Mouse (Mus musculus): ENCODE data around the gene Idi1. TPM values are rescaled to one million over a fixed set of nuclear protein-coding genes. Genes with fewer than 3 reads are reported as not detected.
A peak's percentile ranks its signal among the peaks of the same experiment; 100 is the strongest.
"Not testable (repeated sequence)": the region's sequence is repeated elsewhere in the genome, so short reads cannot be mapped to it uniquely, and the experiment has no call there.

Gene Idi1
- 1 to 10 TPM; 5.7 to 6.5 TPM for total RNA-seq (2021)
- long read RNA-seq, experiment 1, transcript Idi1-201 (5 exons, 3,027 nt), result major isoform, 13 of 14 reads
- long read RNA-seq, experiment 1, partial matches to known transcripts, result 0 of 14 reads
- long read RNA-seq, experiment 1, other reads (novel, unspliced or antisense), result 1 of 14 reads
- long read RNA-seq, experiment 2, transcript Idi1-201 (5 exons, 3,027 nt), result major isoform, 13 of 14 reads
- long read RNA-seq, experiment 2, partial matches to known transcripts, result 0 of 14 reads
- long read RNA-seq, experiment 2, other reads (novel, unspliced or antisense), result 0 of 14 reads

GRCm38 (mm10) chr13:8885445-8886184 is at the start of gene Idi1:
Gene Idi1 (plus strand): TSS chr13:8885501.
- peak; percentile 93 to 95 for DNase-seq
- intact Hi-C loops (cut with DNase I), result loop anchor here (10.0 kb wide), 2 partner anchors 109 to 209 kb away; partner anchors contain the start of genes Gtpbp4 and Larp4b

GRCm38 (mm10) chr13:8838394-8838793 is 46.9 kb upstream of the Idi1 start:
- intact Hi-C loops (cut with DNase I), result loop anchor here (5.0 kb wide), 1 partner anchor 34 kb away; the partner anchor contains the start of gene Wdr37
- DNase-seq, result no peak

GRCm38 (mm10) chr13:8839111-8839510 is 46.2 kb upstream of the Idi1 start:
- no peak for DNase-seq
- intact Hi-C loops (cut with DNase I), result loop anchor here (5.0 kb wide), 1 partner anchor 33 kb away; the partner anchor contains the start of gene Wdr37

- DNase-seq, result peak; percentile 28 to 31
- intact Hi-C loops (cut with DNase I), result loop anchor here (5.0 kb wide), 2 partner anchors 32 to 42 kb away; partner anchors contain the start of gene Wdr37
Observed at GRCm38 (mm10) chr13:8839937-8840336, 45.4 kb upstream of the Idi1 start.

- DNase-seq, result no peak
- intact Hi-C loops (cut with DNase I), result loop anchor here (5.0 kb wide), 1 partner anchor 41 kb away; no protein-coding TSS in a partner anchor
Observed at GRCm38 (mm10) chr13:8840941-8841340, 44.4 kb upstream of the Idi1 start.

DNA sequence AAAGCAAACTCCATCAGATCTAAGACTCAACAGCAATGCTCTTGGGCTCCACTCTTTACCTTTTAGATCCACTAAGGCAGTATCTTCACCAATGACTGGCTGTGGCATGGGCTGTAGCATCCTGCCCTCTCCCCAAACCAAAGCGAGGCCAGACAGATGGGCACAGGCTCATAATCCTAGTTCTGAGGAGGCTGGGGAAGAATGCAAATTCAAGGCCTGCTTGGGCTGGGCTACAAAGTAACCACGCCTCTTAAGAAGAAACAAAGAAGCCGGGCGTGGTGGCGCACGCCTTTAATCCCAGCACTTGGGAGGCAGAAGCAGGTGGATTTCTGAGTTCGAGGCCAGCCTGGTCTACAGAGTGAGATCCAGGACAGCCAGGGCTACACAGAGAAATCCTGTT is 43.5 kb upstream of the Idi1 start:
- DNase-seq, result not testable (repeated sequence)
- intact Hi-C loops (cut with DNase I), result loop anchor here (5.0 kb wide), 1 partner anchor 40 kb away; no protein-coding TSS in a partner anchor

DNA sequence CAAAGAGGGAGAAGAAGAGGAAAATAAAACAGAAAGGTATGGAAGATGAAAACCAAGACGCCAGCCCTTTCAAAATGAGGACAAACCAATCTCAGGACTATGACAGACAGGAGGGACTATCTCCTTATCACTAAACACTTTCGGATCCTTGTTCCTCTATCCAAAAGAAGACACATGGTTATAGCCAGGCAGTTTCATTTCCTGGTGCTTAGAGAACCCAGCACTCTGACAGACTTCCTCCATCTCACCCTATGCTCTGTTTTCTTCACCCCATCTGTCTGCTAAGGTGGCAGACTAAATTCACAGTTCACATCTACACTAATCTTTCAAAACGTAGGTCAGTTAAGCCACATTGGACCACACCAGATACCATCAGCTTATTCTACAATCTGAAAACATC is 43.0 kb upstream of the Idi1 start:
- no peak for DNase-seq
- intact Hi-C loops (cut with DNase I), result loop anchor here (5.0 kb wide), 1 partner anchor 40 kb away; no protein-coding TSS in a partner anchor

- peak in 1 of 2 experiments; percentile 39 for DNase-seq
- intact Hi-C loops (cut with DNase I), result no loop called here
Observed at GRCm38 (mm10) chr13:8847702-8848101, 37.6 kb upstream of the Idi1 start.

- intact Hi-C loops (cut with DNase I), result no loop called here
- no peak for DNase-seq
Observed at GRCm38 (mm10) chr13:8849311-8849710, 36.0 kb upstream of the Idi1 start.

DNA sequence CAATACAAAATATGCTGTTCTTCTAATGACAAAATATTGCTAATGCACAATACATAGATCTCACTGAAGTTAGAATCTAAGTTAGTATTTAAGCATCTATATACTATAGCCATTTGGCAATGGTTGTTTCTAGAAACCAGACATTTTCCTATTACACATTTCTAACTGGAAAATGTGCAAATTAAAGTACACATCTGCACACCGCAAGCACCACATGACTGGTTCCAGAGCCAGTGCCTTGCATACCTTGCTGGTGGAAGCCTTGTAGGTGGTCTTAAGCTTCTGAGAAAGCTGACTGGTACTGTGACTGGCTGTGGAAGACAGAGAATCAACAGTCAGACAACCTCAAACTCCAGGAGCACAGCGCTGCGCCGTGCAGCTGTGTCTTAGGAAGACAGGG is 31.9 kb upstream of the Idi1 start:
- intact Hi-C loops (cut with DNase I), result no loop called here
- DNase-seq, result no peak

- DNase-seq, result no peak
- intact Hi-C loops (cut with DNase I), result no loop called here
Observed at GRCm38 (mm10) chr13:8854769-8855168, 30.5 kb upstream of the Idi1 start.

GRCm38 (mm10) chr13:8858453-8858852 is 26.8 kb upstream of the Idi1 start:
- intact Hi-C loops (cut with DNase I), result no loop called here
- no peak for DNase-seq

DNA sequence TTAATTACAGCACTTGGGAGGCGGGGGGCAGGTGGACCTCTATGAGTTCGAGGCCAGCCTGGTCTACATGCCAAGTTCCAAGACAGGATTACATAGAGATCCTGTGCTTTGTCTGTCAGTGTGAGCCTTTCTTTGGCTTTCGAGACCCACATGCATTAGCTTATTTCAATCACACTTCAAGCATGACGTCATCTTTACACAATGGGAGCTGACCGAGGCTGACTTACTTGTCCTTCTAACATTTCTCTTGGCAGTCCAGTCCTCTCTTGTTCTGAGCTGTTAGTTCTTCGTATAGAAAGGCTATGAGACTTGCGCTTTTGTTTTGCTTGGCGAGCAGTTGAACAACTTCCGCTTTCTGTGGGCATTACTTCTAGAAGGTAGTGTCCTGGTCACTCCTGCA is 24.4 kb upstream of the Idi1 start:
- DNase-seq, result no peak
- intact Hi-C loops (cut with DNase I), result no loop called here

DNA sequence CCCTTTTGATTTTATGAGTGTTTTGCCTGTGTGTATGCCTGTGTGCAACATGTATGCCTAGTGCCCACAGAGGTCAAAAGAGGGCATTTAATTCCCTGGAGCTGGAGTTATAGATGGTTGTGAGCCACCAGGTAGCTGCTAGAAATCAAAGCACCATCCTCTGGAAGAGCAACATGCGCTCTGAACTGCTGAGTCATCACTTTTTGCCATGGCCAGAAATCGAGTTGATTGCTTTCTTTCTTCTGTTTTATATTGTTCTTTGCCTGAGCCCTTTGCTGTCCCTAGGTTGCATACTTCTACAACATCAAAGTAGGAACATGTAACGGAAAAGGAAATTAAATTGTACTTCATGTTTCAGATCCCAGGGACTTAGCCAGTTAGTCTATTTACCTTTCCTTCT is 20.3 kb upstream of the Idi1 start:
- no peak for DNase-seq
- intact Hi-C loops (cut with DNase I), result no loop called here

DNA sequence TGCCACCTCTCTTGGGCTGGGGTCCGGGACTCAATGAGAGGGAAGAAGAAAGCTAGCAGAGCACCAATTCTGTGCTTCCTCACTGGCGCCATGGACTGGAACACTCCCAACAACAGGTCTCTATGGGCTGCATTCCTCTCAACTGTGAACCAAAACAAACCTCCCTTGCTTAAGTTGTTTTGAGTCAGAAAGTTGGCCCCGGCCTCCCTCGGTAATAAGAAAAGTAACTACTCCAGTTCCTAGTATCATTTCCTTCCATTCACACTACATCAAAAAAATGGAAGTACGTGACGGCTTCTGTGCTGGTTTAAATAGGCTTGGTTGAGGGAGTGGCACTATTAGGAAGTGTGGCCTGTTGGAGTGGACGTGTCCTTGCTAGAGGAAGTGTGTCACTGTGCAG is 18.7 kb upstream of the Idi1 start:
- intact Hi-C loops (cut with DNase I), result no loop called here
- peak; percentile 20 to 23 for DNase-seq

- DNase-seq, result no peak
- intact Hi-C loops (cut with DNase I), result loop anchor here (5.0 kb wide), 1 partner anchor 32 kb away; no protein-coding TSS in a partner anchor
Observed at GRCm38 (mm10) chr13:8869578-8870157, 15.6 kb upstream of the Idi1 start.

DNA sequence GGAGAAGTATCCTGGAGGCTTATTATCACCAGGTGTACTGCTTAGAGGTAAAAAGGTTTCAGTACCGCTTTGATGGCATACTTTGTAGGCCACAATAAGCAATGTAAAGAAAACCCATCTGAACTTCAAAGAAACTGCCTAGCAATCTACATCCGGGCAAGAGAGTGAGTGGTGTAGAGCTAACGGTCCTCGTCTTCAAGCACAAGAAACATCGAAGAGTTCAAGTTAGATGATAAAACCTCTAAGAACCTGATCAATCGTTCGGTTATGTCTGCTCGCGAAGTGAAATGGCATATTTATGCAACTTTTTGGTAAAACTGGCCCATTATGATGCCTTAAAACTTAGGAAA is 15.2 kb upstream of the Idi1 start:
- intact Hi-C loops (cut with DNase I), result loop anchor here (5.0 kb wide), 1 partner anchor 33 kb away; no protein-coding TSS in a partner anchor
- no peak for DNase-seq

DNA sequence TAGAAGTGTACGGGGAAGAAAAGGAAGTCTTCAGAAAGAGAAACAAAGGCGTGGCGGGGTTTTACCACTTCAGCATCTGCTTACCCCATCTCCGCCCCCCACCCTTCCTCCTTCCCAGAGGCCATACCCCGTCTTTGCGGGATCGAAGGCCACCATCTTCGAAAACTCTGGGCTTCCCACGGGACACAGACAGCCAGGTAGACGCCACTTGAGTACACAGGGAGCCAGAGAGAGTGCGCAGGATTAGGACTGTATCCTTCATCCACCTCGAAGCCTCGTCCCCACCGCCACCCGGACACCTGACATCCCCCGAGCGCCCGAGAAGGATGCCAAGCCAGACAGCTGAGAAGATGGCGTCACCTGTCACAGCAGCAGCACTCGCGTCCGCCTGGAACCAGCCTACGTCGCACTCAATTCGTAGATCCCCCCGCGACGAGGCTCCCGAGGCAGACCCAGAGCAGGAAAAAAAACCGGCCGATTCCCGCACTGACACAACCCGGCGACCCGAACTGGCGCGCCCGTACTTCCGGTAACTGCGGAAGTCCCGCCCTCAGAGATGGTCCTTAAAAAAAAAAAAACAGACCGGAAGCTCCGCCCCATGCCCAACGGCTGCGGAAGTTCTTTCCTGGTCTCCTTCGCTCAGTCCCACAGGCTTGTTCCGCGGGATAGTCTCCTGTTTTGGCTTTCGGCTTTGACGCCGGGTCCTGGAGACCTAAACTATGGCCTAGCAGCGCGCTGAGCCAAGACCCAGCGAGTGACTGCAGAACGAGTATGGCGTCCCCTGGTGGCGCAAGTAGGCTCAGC is 14.6 kb upstream of the Idi1 start:
- peak; percentile 88 to 90 for DNase-seq
- intact Hi-C loops (cut with DNase I), result loop anchor here (5.0 kb wide), 1 partner anchor 33 kb away; no protein-coding TSS in a partner anchor

DNA sequence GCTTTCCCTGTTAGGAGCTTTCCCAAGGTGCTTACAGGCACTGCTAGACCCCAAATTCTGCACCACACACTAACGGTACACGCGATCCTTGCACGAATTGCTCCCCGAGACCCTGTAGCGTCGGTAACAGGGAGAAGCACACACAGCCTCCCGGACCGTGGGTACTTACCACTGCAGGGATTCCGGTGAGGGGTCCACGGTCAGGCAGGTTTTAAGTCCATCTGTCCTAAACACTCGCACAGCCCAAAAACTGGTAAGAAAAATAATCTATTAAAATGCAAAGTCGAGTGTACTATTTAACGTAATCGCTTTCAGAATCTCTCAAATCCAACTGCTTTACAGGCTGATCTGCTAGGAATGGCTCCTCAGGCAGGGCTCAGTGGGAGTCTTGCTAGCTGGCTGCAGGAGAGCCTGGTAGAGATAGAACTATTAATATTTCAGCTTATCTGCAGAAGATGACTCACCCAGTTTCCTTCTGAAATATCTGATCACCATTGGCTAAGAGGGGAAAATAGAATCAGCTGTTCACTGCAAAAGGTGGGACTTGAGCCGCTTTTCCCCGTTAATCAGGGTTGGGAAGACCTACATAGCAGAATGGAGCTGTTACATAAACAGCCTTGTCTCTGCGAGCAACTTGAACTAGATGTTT is 13.9 kb upstream of the Idi1 start, which contains the start of gene Wdr37:
TSS of gene Wdr37 (minus strand) at position 596 of the 649 bp plus-strand sequence.
- intact Hi-C loops (cut with DNase I), result loop anchor here (5.0 kb wide), 1 partner anchor 34 kb away; no protein-coding TSS in a partner anchor
- peak in 1 of 2 experiments; percentile 49 for DNase-seq

All from heart, postnatal 14 days (tissue).